Mouse (Mus musculus) splenic B cell, adult 2 months (primary cell): ENCODE results near the gene Smim9.

Experiments
- DNase-seq: peaks from one replicate; pipeline ENCODE4 v3.0.0-alpha.2; 2011; ENCODE audit warnings: low read depth, low spot score
- H3K27me3 ChIP-seq: 2 replicates; pipeline ENCODE4 v1.6.1; 2012; ENCODE audit warnings: mild to moderate bottlenecking, low read length, moderate library complexity, mixed read lengths; ENCODE audit not compliant: control insufficient read depth, poor library complexity, insufficient read depth, severe bottlenecking
- H3K36me3 ChIP-seq: 2 replicates; pipeline ENCODE4 v1.6.1; 2012; ENCODE audit warnings: mild to moderate bottlenecking, low read length, moderate library complexity, mixed read lengths; ENCODE audit not compliant: control insufficient read depth, poor library complexity, insufficient read depth, severe bottlenecking

Gene Smim9

DNA sequence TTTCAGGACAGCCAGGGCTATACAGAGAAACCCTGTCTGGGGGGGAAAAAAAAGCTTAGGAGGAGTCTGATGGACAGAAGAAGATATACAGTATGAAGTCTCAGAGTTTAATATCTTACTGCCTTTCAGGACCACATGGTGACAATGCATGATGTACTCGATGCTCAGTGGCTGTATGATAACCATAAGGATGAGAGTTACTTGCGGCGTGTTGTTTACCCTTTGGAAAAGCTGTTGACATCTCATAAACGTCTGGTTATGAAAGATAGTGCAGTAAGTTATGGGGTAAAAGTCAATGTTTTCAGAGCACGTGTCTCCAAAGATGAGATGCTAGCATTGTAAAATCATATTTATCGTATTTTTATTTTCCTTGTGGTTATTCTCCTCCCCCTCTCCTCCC lies 61.3 kb downstream of the Smim9 start:
- no peaks in the 10 kb centered on the region for H3K36me3 ChIP-seq
- no peaks in the 10 kb centered on the region for H3K27me3 ChIP-seq
- no peak for DNase-seq

GRCm38 (mm10) chrX:75098799-75099198 lies 64.8 kb downstream of the Smim9 start:
- Histone ChIP-seq H3K36me3 (no peaks in the 10 kb centered on the region), H3K27me3 (no peaks in the 10 kb centered on the region)
- DNase-seq: peak; percentile 2

- DNase-seq: peak; percentile 2
- Histone ChIP-seq H3K36me3 (no peaks in the 10 kb centered on the region), H3K27me3 (no peaks in the 10 kb centered on the region)
These were observed 67.3 kb downstream of the Smim9 start for GRCm38 (mm10) chrX:75096163-75096770.
